Mouse (Mus musculus): ENCODE measurements around the gene Krtcap2.
A peak's percentile ranks its signal among the peaks of the same experiment; 100 is the strongest.

The Krtcap2 gene

DNA sequence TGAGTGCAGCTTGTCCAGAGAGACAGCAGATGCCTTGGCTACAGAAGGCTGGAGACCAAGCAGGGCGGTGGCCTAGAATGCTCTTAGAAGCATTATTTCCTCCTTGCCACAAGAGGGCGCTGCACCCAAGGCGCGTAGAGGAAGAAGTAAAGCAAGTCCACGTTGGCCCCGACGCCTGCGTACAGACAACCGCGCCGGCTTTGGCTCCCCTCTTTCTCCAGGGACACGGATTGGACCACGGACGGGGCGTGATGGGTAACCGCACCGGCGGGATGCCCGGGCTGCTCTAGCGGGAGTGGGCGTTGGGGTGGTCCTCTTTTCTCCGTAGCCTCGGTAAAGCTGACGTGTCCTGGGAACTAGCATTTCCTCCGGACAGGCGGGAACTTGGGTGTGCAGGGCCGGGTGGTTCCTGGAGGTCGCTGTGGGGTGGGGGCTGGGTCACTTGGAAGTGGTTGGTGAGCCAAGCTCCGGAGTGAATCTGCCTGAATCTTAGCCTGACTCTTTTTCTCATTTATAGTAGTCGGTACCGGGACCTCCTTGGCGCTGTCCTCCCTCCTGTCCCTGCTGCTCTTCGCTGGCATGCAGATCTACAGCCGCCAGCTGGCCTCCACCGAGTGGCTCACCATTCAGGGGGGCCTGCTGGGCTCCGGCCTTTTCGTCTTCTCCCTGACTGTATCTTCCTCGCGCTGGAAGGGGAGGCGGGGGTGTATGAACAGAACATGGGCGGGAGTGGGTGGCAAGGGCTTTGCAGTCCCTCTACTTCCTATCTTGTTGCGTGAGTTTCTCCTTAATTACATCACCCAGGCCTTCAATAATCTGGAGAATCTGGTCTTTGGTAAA is 715 bp downstream of the Krtcap2 start, which contains the start of gene Trim46:
TSS of gene Trim46 (minus strand) at position 49 of the 840 bp plus-strand sequence.
- peak; percentile 95 for DNase-seq (ENCODE audit: low spot score in 2 of 2)

DNA sequence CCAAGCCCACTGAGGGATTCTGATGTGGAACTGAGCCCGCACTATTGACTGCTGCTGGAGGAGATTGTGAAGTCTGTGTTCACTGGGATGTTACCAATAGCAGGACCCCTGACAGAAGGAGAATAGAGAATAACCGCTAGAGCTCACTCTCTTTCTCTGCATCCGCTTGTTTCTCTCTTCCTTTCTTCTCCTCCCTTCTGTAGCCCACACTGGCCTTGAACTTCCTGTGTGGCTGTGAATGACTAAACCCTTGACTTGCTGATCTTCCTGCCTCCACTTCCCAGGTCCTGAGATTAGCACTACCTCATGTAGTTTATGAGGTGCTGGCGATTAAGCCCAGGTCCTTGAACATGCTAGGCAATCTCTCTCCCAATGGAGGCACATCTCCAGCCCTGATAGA is 1.7 kb downstream of the Krtcap2 start:
- DNase-seq (ENCODE audit: low spot score in 2 of 2) = no peak

DNA sequence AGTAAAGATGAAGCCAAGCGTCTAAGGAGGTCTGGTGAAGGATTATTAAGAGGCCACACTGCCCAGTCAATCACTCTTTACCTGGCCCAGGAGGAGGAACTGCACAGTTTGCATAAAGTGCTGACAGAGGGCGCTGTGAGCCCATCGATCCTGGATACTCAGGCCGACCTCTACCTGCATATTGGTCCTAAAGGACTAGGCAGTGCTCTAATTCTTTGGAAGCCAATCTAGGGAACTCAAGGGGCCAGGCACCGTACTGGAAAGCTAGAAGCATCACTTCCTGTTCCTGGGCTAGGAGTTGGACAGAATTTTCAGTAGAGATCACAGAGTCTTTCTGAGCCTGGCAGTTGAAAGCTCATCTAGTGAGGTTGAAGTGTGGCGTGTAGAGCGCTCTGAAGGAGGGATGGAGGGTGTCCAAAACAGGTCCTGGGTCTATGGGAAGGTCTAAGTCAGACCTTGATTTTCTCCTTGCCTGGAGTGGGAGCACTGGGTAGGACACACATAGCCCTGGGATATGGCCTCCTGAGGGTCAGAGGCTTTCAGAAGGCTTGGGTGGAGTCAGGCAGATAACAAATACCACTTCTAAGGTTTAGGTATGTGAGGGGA is 4.8 kb downstream of the Krtcap2 start:
- DNase-seq (ENCODE audit: low spot score in 2 of 2) = peak in 1 of 2 experiments; percentile 62

DNA sequence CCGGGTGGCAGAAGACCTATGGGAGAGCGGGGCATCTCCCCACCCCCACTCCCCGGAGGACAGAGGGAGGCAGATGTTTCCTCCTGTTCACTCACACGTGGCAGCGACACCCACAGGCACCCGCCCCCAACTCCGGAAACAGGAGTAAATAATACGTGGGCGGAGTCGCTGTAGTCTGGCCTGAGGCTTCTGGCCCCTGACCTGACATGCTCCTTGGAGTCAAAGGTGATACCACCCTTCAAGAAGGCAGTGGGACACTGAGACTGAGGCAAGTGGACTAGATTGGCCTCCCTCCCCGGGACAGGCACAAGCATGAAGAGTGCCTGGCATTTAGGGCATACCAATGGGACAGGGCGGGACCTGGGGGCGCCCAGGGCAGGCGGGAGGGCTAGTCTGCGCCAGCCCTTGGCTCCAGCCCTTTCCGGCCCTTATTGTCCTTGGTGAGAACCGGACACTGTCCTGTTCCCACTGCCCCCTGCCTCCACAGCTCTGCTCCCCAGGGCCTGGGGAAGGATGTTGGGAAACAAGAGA is 5.7 kb downstream of the Krtcap2 start:
- DNase-seq (ENCODE audit: low spot score in 2 of 2) = peak; percentile 38 to 49

DNA sequence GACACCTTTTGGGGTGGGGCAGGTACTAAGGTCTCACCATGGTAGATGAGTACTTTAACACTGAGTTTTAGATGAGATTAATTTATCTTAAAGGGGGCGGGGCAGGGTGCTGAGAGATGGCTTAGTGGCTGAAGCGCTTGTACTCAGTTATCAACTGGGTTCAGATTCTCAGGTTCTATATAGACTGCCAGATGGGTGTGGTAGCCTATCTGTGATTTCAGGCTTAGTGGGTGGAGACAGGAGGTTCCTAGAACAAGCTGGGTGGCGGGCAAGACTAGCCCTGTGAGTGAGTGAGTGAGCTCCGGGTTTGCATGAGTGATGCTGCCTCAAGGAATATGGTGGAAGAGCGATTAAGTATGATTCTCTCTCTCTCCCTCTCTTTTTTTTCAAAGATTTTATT is 9.2 kb downstream of the Krtcap2 start:
- DNase-seq (ENCODE audit: low spot score in 2 of 2) = no peak

DNA sequence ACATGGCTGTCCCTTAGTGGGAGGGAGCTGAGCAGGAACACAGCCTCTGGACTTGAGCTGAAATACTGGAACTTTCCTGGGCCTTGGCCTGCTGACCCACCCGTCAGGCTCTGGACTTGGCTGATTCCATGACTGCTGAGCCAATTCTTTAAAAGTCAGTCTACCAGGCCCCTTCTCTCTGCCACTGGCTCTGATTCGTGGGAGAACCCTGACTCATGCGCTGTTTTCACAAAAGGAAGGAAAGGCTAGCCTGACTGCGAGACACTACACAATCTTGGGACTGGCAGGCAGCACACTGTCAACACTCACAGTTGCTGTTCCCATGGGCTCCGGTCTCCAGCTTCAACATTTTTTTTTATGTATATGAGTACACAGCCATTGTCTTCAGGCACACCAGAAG is 10.4 kb downstream of the Krtcap2 start:
- DNase-seq (ENCODE audit: low spot score in 2 of 2) = no peak

DNA sequence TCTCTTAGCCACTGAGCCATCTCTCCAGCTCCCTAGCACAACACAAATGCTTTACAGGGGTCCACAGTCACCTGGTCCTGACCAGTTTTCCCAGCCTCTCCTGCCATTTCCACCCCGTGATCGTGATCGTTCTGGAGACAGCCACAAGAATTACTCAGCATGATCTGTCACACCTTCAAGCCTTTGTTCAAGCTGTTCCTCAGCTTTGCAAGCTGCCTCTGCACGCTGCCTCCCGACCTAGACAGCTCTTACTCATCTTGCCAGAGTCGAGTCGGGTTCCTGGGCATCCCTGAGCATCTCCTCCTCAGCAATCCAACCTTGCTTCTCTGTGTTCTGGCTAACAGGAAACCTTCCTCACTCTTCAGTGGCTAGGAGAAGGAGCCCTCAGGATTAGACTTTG is 13.3 kb downstream of the Krtcap2 start, which contains the start of gene Dpm3:
TSS of gene Dpm3 (plus strand) at position 283 of the 400 bp plus-strand sequence.
- DNase-seq (ENCODE audit: low spot score in 2 of 2) = no peak

DNA sequence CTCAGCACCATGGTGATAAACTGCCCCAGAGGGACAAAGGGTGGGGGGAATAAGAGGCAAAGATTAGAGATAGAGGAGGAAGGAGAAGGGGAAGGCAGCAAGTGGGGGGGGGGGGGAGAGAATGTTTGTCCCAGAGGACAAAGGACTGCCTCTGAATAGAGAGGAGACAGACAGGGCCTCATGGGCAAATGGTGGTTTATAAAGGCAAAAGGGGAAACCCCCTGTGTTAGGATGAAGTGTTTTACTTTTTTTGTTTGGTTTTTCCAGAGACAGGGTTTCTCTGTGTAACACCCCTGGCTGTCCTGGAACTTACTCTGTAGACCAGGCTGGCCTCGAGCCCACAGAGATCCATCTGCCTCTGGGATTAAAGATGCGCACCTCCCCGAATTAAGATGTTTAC is 14.4 kb downstream of the Krtcap2 start:
- DNase-seq (ENCODE audit: low spot score in 2 of 2) = no peak

DNA sequence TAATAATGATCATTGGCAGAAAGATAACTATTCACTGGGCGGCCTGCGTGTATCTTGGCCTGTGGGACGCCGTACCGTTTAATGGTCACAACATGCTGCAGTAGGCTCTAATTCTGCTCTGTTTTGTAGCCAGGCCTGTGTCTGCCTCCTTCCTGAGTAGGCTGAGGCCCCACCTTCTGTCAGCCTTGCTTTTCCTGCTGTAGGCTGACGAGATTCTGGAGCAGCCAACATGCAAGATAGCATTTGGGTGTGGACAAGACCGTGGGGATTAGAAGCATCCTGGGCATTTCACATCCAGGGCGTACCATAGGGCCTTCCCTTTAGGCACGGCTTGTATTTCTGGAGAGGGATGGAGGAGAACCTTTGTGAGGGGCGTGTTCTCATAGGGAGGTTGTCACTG is 16.7 kb downstream of the Krtcap2 start:
- DNase-seq (ENCODE audit: low spot score in 2 of 2) = no peak

DNA sequence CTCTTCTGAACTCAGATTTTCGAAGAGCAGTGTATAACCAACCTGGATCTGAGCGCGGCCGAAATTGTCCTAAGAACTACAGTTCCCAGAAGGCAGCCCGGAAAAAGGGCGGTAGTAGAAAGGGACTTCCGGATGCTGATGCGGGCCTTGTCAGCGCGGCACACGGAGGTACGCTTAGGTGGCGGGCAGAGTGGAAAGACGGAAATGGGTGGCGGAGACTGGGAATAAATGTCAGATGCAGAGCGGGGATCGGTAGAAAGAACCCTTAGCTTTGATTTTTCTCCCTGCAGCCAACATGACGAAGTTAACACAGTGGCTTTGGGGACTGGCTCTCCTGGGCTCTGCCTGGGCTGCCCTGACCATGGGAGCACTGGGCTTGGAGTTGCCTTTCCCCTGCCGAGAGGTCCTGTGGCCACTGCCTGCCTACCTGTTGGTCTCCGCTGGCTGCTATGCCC is 20.7 kb downstream of the Krtcap2 start:
- peak; percentile 90 to 92 for DNase-seq (ENCODE audit: low spot score in 2 of 2)

DNA sequence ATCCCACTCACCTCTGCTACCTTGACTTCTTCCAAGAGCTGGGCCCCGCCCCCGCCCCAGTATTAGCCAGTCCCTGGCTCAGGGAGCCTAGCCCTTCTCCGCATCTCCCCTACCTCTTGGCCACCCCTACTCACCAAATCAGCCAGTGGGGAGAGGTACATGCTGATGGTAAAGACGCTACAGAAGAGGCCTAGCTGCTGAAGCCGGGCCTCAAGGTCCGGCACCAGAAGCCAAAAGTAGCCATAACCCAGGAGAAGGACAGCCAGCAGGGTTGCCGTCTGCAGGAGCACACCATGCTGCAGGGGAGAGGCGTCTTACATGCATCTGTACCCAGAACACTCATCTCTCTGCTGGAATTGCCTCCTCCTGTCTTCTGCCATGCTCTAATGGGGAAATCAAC is 23.1 kb downstream of the Krtcap2 start:
- no peak for DNase-seq (ENCODE audit: low spot score in 2 of 2)

DNA sequence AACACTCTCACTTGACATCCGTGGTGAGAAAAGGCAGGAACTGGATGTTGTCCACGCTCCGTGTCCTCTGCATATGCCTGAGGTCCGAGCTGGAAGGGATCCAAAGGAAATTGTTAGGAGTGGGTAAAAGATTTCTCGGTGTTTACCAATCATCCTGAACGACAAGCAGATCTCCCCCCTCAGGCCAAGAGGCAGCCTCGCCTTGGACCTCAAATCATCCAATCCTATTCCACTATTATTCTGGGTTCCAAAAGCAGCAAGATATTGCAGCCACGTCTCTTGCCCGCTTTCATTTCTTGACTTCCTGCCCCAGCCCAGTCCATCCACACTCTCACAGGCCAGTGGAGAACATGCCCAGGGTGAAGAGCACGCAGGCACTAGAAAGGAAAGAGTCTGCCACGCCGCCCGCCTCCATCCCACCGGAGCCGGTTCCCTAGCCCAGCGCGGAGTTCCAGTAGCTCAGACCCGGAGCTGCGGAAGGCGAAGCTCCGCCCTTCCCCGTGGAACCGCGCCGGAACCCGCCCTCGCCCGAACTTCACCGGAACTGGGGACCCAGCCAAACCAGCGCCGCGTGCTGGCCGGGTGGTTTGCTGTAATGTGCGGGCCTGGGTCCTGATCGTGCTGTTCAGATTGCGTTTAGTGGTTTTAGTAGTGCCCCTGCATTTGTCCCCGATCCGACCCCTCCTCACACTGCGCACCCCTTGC is 24.4 kb downstream of the Krtcap2 start, which contains the start of gene Slc50a1:
TSS of gene Slc50a1 (minus strand) at position 520 of the 705 bp plus-strand sequence.
- DNase-seq (ENCODE audit: low spot score in 2 of 2) = peak; percentile 88 to 91

DNA sequence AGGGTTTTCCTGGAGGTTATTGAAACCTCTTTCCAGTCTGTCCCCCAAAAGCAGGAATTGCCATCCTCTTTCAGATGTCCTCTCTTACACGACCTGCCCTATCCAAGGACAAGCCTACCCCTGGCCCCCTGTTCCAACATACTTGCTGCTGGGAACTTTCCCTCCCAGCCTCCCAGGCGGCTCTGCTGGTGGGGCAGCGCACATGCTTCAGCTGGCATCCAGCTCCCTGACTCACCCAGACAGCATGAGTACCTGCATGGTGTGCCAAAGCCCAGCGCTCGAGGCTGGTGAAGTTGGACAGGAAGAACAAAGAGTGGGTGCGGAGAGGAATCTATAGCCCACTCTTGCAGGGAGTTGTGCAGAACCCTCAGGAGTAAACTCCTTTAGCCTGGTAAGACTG is 25.1 kb downstream of the Krtcap2 start:
- peak; percentile 60 to 62 for DNase-seq (ENCODE audit: low spot score in 2 of 2)

DNA sequence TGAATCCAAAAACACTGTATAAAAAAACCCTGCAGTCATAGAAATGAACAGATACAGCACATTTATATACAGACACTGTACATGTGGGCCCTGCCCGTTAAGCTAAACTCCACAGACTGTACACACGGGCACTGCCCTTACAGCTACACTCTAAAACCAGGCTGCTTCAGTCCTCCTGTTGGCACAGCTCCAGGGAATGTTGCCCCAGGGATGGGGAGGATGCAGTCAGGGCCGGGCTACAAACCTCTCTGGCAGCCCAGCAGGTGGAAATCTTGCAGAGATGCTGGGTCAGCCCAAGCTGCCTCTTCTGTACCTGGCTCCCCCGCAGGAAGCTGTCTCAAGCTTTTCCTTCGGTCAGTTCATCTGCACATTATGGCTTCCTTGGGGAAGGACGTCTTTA is 26.0 kb downstream of the Krtcap2 start:
- DNase-seq (ENCODE audit: low spot score in 2 of 2) = no peak

DNA sequence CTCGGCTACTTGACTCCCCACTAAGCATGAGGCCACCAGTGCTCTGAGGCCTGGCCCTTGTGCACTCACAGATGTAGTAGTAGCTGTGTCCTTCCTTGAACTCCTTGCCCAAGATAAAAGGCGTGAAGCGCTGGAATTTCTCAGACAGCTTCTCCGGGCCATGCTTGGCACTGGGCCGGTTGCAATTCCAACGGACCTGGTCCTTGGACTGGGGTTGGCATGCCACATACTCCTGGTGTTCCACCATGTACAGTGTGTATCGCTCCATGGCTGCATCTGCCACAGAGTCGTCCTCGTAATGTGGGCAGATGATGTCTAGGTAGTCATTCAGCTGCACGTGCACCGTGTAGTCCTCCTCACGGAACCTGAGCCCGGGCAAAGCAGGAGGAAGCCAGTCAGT is 30.3 kb downstream of the Krtcap2 start:
- DNase-seq (ENCODE audit: low spot score in 2 of 2) = no peak

DNA sequence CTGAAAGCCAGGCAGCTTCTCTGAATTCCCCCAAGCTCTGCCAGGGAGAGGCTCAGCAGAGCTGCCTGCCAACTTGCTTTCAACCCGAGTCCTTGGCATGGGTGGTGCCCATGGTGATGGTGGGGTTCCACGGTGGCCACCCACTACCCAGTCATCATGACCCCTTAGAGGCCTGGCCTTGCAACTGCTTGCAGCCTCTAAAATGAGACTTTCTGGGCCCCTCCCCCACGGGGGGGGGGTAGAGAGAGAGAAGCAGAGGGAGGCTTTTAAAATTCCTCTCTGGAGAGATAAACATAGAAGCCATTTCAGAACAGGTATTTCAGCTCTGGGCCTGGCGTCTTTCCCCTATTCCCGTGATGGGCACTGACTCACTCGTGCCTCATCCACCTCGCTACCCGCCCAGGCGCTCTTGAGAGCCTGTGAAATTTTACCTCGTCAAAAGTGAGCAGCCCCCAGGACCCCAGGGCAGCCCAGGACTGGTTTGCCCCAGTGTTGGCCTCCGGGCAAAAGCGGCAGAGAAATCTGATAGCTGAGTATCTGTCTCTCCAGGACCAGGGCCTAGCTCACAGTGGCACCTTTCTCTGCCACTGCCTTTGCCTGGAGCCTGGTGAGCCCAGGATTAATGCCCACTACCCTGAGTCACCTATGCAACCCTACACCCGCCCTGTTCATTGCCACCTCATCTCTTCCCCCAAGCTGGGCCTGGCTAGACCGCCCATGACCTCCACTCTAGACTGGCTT is 31.7 kb downstream of the Krtcap2 start:
- no peak for DNase-seq (ENCODE audit: low spot score in 2 of 2)

DNA sequence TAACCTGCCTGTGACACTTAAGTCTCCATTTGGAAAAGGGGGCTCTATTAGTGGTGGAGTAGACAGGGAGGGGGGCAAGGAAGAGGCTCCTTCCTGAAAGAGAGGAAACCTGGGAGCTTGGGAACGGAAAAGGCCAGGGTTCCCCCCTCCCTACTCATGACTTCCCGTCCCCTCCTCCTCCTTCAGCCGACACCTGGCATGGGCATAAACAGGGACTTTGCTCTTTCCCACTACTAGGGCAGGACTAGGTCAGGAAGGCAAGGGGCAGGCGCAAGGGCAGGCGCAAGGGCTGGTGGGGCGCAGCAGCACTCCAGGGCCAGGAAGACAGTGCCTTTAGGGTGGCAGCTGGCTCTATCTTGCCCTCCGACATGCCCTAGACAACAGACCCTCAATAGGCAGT is 32.3 kb downstream of the Krtcap2 start:
- no peak for DNase-seq (ENCODE audit: low spot score in 2 of 2)

DNA sequence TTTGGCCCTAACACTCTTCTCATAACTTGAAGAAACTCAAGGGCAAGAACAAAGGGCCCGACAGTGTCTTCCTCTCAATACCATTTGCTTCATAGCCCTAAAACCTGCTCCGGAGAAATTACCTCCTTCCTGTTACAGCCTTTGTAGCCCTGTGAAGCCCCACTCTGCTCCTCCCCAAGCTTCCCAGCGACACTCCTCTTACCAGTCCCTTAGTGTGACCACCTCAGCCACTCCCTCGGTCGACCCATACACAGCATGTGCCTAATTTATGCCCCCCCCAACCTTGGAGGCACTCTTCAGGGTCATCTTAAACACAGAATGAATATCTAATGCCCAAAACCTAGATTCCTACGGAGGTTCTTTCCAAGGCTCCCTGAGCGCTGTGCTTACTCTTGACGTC is 32.9 kb downstream of the Krtcap2 start:
- DNase-seq (ENCODE audit: low spot score in 2 of 2) = no peak

DNA sequence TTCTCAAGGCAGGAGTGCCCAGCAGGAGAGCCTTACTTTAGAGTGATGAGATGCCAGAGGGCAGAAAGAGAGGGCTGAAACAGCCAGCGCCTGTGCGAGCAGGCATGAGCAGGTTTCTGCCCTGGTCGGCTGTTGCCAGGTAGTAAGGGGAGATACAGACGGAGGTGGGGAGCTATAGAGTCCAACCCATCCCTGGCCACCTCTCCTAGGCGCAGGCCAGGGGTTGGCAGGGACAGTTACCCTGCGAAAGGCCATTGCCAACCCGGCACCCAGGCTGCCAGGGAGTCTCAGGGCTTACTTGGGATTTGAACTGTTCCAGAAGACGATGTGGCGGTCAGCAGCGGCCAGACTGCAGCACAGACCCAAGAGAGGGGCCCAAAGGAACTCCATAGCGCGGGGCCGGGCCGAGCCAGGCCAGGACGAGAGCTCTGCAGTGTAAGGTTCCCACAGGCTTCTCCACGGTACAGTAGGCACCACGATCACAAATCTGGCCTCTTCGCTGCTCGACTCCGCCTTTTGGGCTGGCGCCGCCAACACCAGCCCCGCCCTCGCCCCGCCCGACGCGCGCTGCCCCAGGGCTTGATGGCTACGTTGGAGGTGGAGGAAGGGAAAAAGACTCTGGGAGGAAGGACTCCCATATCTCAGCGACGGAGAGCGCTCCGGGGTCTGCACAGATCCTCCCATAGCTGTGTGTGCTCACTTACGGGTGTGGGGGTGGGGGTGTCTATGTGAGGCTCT is 33.6 kb downstream of the Krtcap2 start:
- peak; percentile 76 to 81 for DNase-seq (ENCODE audit: low spot score in 2 of 2)

DNA sequence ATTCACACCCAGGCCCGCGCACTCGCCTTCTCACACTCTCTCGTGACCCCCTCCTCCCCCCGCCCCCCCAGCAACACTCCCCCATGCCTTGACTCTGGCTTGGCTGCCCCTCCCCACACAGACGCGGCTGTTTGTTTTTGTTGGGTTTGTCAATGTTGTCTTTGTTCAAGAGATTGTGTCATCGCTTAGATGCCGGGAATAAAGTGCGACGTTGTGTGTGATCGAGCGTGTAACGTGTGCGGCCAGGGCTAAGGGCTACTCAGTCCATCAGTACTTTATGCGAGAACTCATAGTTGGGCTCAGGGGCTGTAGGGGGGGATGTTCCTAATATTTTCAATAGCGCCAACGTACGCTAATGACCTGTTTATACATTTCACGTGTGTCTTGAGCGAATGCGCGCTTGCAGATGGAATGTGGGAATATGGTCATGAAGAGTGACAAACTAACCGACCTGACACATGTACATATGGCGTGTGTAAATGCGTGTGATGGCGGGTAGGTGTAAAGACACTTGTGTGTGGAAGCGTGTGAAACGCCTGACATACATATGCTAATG is 34.4 kb downstream of the Krtcap2 start:
- DNase-seq (ENCODE audit: low spot score in 2 of 2) = no peak
